In genomic region chr11:6388726-6389413, GRCm38 (mm10) we compare ENCODE assay signal across 8 mouse cellular contexts. TPM values are rescaled to one million over a fixed set of nuclear protein-coding genes. Genes with fewer than 3 reads are reported as not detected.
DNase-seq lines count a peak whose midpoint lies in the region; ATAC-seq lines count a peak whose summit lies in the region.

Zmiz2 (plus strand) TSS chr11:6389074.

- peak; percentile 96 for DNase-seq in NIH3T3 (ENCODE audit: low read depth)
- DNase-seq in cerebellum, postnatal 10 days: peak; percentile 98
- DNase-seq in frontal cortex, postnatal 14 days (ENCODE audit: low spot score in 2 of 2): peak; percentile 85 to 91
- peak; percentile 95 for DNase-seq in layer of hippocampus, postnatal 36 days
- peak; percentile 97 for DNase-seq in lung, postnatal 36 days
- DNase-seq in retina, postnatal 1 day: peak; percentile 96
- peak; percentile 94 to 97 for DNase-seq in urinary bladder, adult 18-20 months (ENCODE audit: low spot score in 2 of 2)

- ATAC-seq in hindbrain, embryonic 13.5 days (ENCODE audit: low FRiP score): peak; percentile 98

- peak within 1 kb of the TSS; percentile 96 for H3K27ac ChIP-seq in hindbrain, embryonic 13.5 days

- H3K9me3 ChIP-seq in hindbrain, embryonic 13.5 days: no peaks in the 10 kb centered on the region

- peaks cover 31% of the 10 kb centered on the region for H3K4me1 ChIP-seq in hindbrain, embryonic 13.5 days (replicated peaks)

- peak within 1 kb of the TSS; percentile 99 for H3K9ac ChIP-seq in hindbrain, embryonic 13.5 days

- WGBS in hindbrain, embryonic 13.5 days: 10% methylated on average over 35 of the region's 60 CpGs

- H3K36me3 ChIP-seq in hindbrain, embryonic 13.5 days: peaks cover 24% of the 10 kb centered on the region

- H3K27me3 ChIP-seq in hindbrain, embryonic 13.5 days: no peaks in the 10 kb centered on the region

- H3K4me2 ChIP-seq in hindbrain, embryonic 13.5 days: peak within 1 kb of the TSS; percentile 82

- peak within 1 kb of the TSS; percentile 98 for H3K4me3 ChIP-seq in hindbrain, embryonic 13.5 days

RNA-seq across cellular contexts. Expression of gene Zmiz2, which starts in this region (rescaled TPM):
- 29.2 and 31.9 TPM in 2 replicates for polyA plus RNA-seq in hindbrain, embryonic 13.5 days (2015; fragmentation: Nextera tagmentation; extraction: Ambion mirVana)
- 100 to 1,000 TPM; 152 to 170 TPM for total RNA-seq in layer of hippocampus, postnatal 36 days (2021)

Comparison
In these comparisons a context has a peak if more than half of its experiments do, and no peak if none do; other contexts are left out.
1. Peak in every context shown above with its lines: DNase-seq, ATAC-seq, H3K4me3 ChIP-seq and H3K27ac ChIP-seq.